Mouse (Mus musculus): Measurements from ENCODE around the gene Atp6v0a4. TPM values are rescaled to one million over a fixed set of nuclear protein-coding genes. Genes with fewer than 3 reads are reported as not detected.

Atp6v0a4 gene
- polyA plus RNA-seq, 1 experiment from 2014 or later: 0.38 TPM

DNA sequence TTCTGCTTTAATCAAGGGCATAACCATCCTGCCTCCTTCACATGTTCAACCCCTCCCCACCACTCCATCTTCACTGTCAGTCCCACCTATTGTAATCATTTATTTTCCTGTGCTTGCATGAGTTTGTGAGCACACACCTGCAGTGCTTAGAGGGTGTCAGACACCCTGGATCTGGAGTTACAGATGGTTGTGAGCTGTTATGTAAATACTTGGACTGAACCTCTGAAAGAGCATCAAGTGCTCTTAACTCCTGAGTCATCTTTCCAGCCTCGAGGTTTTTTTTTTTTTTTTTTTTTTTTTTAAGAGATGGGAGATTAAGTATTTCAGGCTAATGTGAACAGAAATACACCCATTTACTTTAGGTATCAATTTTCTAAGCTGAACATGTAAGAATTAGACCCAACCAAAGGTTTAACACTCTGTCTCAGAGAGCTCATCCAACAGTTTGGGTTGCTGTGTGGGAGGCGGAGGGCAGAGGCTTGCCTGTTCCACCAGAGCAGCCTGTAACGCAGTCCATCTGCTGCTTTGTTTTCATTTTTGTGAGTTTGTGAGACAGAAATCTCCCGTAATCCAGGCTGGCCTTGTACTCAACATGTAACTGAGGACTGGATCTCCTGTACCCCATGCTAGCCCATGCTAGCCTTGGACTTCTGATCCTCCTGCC is 8.1 kb downstream of the Atp6v0a4 start:
- H3K4me1 ChIP-seq (ENCODE audit: control insufficient read depth in 2 of 2, insufficient read depth in 2 of 2, low read length in 2 of 2): no peaks in the 10 kb centered on the region
- no peak overlapping the region for H3K27ac ChIP-seq (replicated peaks in 1 of 2; ENCODE audit: control insufficient read depth in 1 of 2, insufficient read depth in 1 of 2, low read depth in 2 of 2, low read length in 2 of 2)
- no peaks in the 10 kb centered on the region for H3K27me3 ChIP-seq (ENCODE audit: control insufficient read depth, insufficient read depth, low read length)
- no peak overlapping the region for H3K4me2 ChIP-seq (ENCODE audit: low read length)
- no peaks in the 10 kb centered on the region for H3K36me3 ChIP-seq (ENCODE audit: control insufficient read depth, insufficient read depth, low read length)
- WGBS: 59% methylated on average over 4 of the region's 4 CpGs
- H3K4me3 ChIP-seq (ENCODE audit: control insufficient read depth in 1 of 2, insufficient read depth in 1 of 2, low read depth in 1 of 2, low read length in 2 of 2): no peak overlapping the region
- H3K9ac ChIP-seq (ENCODE audit: low read length): no peak overlapping the region
- H3K9me3 ChIP-seq (ENCODE audit: control insufficient read depth, low read length): no peaks in the 10 kb centered on the region
- ATAC-seq (ENCODE audit: insufficient number of reproducible peaks, insufficient read depth, low FRiP score, low read depth): no peak

DNA sequence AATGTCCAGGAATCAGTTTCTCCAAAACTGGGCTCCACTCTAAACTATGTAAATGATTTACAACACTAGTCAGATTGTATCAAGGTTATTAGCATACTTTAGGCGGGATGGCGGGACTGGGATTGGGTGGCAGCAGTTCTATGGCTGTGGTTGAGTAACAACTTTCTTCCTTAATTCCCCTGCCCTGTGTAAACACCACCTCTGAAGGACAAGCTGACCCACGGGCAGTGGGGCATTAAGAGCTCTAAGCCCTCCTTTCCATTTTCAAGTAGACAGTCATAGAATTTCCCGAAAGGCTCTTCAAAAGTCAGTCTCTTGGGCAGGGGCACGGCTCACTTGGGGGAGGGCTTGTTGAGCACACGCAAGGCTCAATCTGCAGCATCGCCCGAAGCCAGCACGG is 13.5 kb downstream of the Atp6v0a4 start:
- Histone ChIP-seq H3K9ac (ENCODE audit: low read length) (no peak overlapping the region), H3K4me3 (ENCODE audit: control insufficient read depth in 1 of 2, insufficient read depth in 1 of 2, low read depth in 1 of 2, low read length in 2 of 2) (no peak overlapping the region), H3K9me3 (ENCODE audit: control insufficient read depth, low read length) (no peaks in the 10 kb centered on the region), H3K4me1 (ENCODE audit: control insufficient read depth in 2 of 2, insufficient read depth in 2 of 2, low read length in 2 of 2) (peaks cover 0 to 2% of the 10 kb centered on the region in 2 experiments; a peak in 1 of 4 replicates), H3K27me3 (ENCODE audit: control insufficient read depth, insufficient read depth, low read length) (0 out of 2 replicates have a peak, but pooled peaks cover 3% of the 10 kb centered on the region), H3K4me2 (ENCODE audit: low read length) (no peak overlapping the region), H3K27ac (replicated peaks in 1 of 2; ENCODE audit: control insufficient read depth in 1 of 2, insufficient read depth in 1 of 2, low read depth in 2 of 2, low read length in 2 of 2) (no peak overlapping the region), H3K36me3 (ENCODE audit: control insufficient read depth, insufficient read depth, low read length) (no peaks in the 10 kb centered on the region)
- 77% methylated on average over 9 of the region's 9 CpGs for WGBS
- ATAC-seq (ENCODE audit: insufficient number of reproducible peaks, insufficient read depth, low FRiP score, low read depth): no peak

DNA sequence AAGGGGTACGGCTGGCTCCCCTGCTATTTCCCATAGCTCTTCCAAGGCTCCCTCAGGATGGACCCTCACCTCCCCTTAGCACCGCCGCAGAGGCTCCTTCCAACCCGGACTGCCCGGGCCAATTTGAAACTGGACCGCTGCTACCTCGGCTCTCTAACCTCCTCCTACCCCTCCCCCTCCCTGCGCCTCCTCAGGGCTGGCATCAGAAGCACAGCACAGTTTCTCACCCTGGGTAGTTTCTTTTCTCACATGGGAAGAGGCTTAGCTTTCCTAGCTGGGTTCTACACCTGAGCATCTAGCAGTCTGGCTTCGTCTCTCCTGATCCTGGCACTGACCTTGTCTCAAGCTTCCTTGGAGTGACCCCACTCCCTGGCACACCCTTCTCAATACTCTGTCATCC is 14.5 kb downstream of the Atp6v0a4 start:
- H3K9ac ChIP-seq (ENCODE audit: low read length): no peak overlapping the region
- ATAC-seq (ENCODE audit: insufficient number of reproducible peaks, insufficient read depth, low FRiP score, low read depth): no peak
- peak overlapping the region; percentile 40 for H3K4me2 ChIP-seq (ENCODE audit: low read length)
- 17% methylated on average over 9 of the region's 9 CpGs for WGBS
- no peaks in the 10 kb centered on the region for H3K36me3 ChIP-seq (ENCODE audit: control insufficient read depth, insufficient read depth, low read length)
- no peak overlapping the region for H3K4me3 ChIP-seq (ENCODE audit: control insufficient read depth in 1 of 2, insufficient read depth in 1 of 2, low read depth in 1 of 2, low read length in 2 of 2)
- peaks cover 0 to 2% of the 10 kb centered on the region in 2 experiments; a peak in 1 of 4 replicates for H3K4me1 ChIP-seq (ENCODE audit: control insufficient read depth in 2 of 2, insufficient read depth in 2 of 2, low read length in 2 of 2)
- 0 out of 2 replicates have a peak, but pooled peaks cover 3% of the 10 kb centered on the region for H3K27me3 ChIP-seq (ENCODE audit: control insufficient read depth, insufficient read depth, low read length)
- no peak overlapping the region for H3K27ac ChIP-seq (replicated peaks in 1 of 2; ENCODE audit: control insufficient read depth in 1 of 2, insufficient read depth in 1 of 2, low read depth in 2 of 2, low read length in 2 of 2)
- H3K9me3 ChIP-seq (ENCODE audit: control insufficient read depth, low read length): no peaks in the 10 kb centered on the region

DNA sequence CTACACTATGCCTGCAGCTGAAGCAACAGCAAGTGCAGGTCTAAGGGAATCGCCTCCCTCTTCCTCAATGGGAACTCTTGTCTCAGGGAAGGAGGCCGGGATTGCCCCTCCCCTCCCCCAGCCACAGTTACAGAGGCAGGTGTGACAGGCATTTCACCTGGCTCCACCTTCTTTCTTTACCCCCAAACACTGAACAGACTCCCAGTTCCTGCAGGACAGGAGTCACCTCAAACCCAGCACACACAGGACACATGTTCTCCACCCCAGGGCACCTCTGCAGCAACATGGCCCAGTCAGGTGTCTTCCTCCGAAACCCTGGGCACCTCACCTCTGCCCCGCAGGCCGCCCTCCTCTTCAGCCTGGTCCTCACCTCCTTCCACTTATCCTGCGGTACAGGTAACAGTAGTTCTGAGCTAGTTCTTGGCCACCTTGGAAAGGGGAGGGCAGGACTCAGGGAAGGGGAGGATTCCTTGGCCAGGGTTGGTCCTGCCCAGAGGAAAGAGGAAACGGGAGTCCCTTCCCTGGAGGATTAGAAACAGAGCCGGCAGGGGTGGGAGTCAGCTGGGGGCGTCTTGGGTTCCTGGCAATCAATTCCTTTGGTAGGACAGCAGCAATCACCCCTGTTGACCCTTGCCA is 15.1 kb downstream of the Atp6v0a4 start, which contains the start of gene Tmem213:
Gene Tmem213 (plus strand): TSS at position 96 of the 636 bp plus-strand sequence.
- no peak within 1 kb of the TSS for H3K9ac ChIP-seq (ENCODE audit: low read length)
- H3K4me3 ChIP-seq (ENCODE audit: control insufficient read depth in 1 of 2, insufficient read depth in 1 of 2, low read depth in 1 of 2, low read length in 2 of 2): no peak within 1 kb of the TSS

DNA sequence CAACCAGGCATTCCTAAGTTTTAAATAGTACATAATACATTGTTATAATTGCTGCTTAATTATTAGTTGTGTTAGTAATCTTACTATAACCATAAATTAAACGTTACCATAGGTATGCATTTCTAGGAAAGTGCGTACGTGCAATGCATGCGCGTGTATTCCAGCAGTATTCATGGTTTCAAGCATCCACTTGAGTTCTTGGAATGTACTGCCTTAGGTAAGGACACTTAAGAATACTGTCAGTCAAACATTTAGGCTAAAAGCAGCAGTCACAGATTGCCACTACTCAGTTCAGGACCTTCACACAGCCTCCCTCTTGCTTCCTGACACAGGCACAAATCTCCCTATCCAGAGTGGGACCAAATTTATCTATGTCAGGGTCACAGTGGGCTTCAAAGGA is 15.9 kb downstream of the Atp6v0a4 start:
- H3K4me2 ChIP-seq (ENCODE audit: low read length): no peak overlapping the region
- WGBS: 74% methylated on average over 5 of the region's 5 CpGs
- ATAC-seq (ENCODE audit: insufficient number of reproducible peaks, insufficient read depth, low FRiP score, low read depth): no peak

More for the DNA sequence above, 15.1 kb downstream of the Atp6v0a4 start, which contains the start of gene Tmem213:
- Histone ChIP-seq H3K27ac (replicated peaks in 1 of 2; ENCODE audit: control insufficient read depth in 1 of 2, insufficient read depth in 1 of 2, low read depth in 2 of 2, low read length in 2 of 2) (no peak within 1 kb of the TSS), H3K4me1 (ENCODE audit: control insufficient read depth in 2 of 2, insufficient read depth in 2 of 2, low read length in 2 of 2) (peaks cover 0 to 2% of the 10 kb centered on the region in 2 experiments; a peak in 1 of 4 replicates), H3K27me3 (ENCODE audit: control insufficient read depth, insufficient read depth, low read length) (0 out of 2 replicates have a peak, but pooled peaks cover 3% of the 10 kb centered on the region), H3K4me2 (ENCODE audit: low read length) (peak within 1 kb of the TSS; percentile 40), H3K9me3 (ENCODE audit: control insufficient read depth, low read length) (no peaks in the 10 kb centered on the region), H3K36me3 (ENCODE audit: control insufficient read depth, insufficient read depth, low read length) (no peaks in the 10 kb centered on the region)
- ATAC-seq (ENCODE audit: insufficient number of reproducible peaks, insufficient read depth, low FRiP score, low read depth): no peak
- WGBS: 35% methylated on average over 9 of the region's 9 CpGs

DNA sequence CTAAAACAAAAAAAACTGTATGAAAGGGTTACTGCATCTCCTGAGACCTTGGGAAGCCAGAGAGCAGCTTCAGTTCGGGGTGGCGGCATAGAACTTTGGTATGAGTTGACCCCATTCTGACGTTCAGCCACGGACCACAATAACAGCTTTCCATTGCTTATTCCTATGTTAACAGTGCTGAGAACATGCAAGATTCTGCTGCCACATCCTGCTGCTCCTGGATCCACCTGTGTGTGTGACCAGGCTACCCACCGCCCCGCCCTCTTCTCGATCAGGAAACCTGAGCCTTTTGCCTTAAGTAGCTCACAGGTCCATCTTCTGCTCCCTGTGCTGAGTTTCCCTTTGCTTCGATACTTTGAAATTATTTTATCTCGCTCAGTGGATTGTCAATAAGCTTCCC is 18.5 kb downstream of the Atp6v0a4 start:
- Histone ChIP-seq H3K4me2 (ENCODE audit: low read length) (no peak overlapping the region), H3K9ac (ENCODE audit: low read length) (no peak overlapping the region), H3K36me3 (ENCODE audit: control insufficient read depth, insufficient read depth, low read length) (no peaks in the 10 kb centered on the region), H3K27ac (replicated peaks in 1 of 2; ENCODE audit: control insufficient read depth in 1 of 2, insufficient read depth in 1 of 2, low read depth in 2 of 2, low read length in 2 of 2) (no peak overlapping the region), H3K4me3 (ENCODE audit: control insufficient read depth in 1 of 2, insufficient read depth in 1 of 2, low read depth in 1 of 2, low read length in 2 of 2) (no peak overlapping the region), H3K27me3 (ENCODE audit: control insufficient read depth, insufficient read depth, low read length) (0 out of 2 replicates have a peak, but pooled peaks cover 3% of the 10 kb centered on the region), H3K4me1 (ENCODE audit: control insufficient read depth in 2 of 2, insufficient read depth in 2 of 2, low read length in 2 of 2) (peaks cover 0 to 4% of the 10 kb centered on the region in 2 experiments; a peak in 1 of 4 replicates), H3K9me3 (ENCODE audit: control insufficient read depth, low read length) (no peaks in the 10 kb centered on the region)
- ATAC-seq (ENCODE audit: insufficient number of reproducible peaks, insufficient read depth, low FRiP score, low read depth): no peak
- WGBS: 84% methylated on average over 9 of the region's 9 CpGs

More for the DNA sequence above, 15.9 kb downstream of the Atp6v0a4 start:
- Histone ChIP-seq H3K36me3 (ENCODE audit: control insufficient read depth, insufficient read depth, low read length) (no peaks in the 10 kb centered on the region), H3K27me3 (ENCODE audit: control insufficient read depth, insufficient read depth, low read length) (0 out of 2 replicates have a peak, but pooled peaks cover 3% of the 10 kb centered on the region), H3K4me1 (ENCODE audit: control insufficient read depth in 2 of 2, insufficient read depth in 2 of 2, low read length in 2 of 2) (peaks cover 0 to 4% of the 10 kb centered on the region in 2 experiments; a peak in 1 of 4 replicates), H3K4me3 (ENCODE audit: control insufficient read depth in 1 of 2, insufficient read depth in 1 of 2, low read depth in 1 of 2, low read length in 2 of 2) (no peak overlapping the region), H3K9me3 (ENCODE audit: control insufficient read depth, low read length) (no peaks in the 10 kb centered on the region), H3K27ac (replicated peaks in 1 of 2; ENCODE audit: control insufficient read depth in 1 of 2, insufficient read depth in 1 of 2, low read depth in 2 of 2, low read length in 2 of 2) (no peak overlapping the region), H3K9ac (ENCODE audit: low read length) (no peak overlapping the region)

DNA sequence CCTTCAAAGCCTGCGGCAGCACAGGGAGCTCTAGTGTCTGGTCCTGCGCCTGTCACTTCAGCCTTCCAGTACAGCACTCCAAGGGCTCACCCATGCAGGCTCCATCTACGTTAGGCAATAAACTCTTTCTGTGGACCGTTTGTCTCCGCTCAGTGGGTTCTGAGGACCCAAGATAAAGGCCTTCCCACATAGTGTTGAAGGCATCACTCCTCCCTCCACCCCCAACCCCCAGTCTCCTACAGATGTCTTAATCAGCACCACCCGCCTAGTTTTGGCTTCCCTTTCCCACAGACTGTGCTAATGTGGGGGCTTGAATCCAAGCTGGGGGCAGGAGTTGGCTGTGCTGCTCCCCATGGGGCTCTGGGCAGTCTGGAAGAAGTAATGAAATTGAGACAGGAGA is 20.6 kb downstream of the Atp6v0a4 start:
- Histone ChIP-seq H3K9me3 (ENCODE audit: control insufficient read depth, low read length) (no peaks in the 10 kb centered on the region), H3K27me3 (ENCODE audit: control insufficient read depth, insufficient read depth, low read length) (no peaks in the 10 kb centered on the region), H3K4me2 (ENCODE audit: low read length) (no peak overlapping the region), H3K4me1 (ENCODE audit: control insufficient read depth in 2 of 2, insufficient read depth in 2 of 2, low read length in 2 of 2) (peaks cover 0 to 2% of the 10 kb centered on the region in 2 experiments; a peak in 1 of 4 replicates), H3K4me3 (ENCODE audit: control insufficient read depth in 1 of 2, insufficient read depth in 1 of 2, low read depth in 1 of 2, low read length in 2 of 2) (no peak overlapping the region), H3K36me3 (ENCODE audit: control insufficient read depth, insufficient read depth, low read length) (no peaks in the 10 kb centered on the region), H3K27ac (replicated peaks in 1 of 2; ENCODE audit: control insufficient read depth in 1 of 2, insufficient read depth in 1 of 2, low read depth in 2 of 2, low read length in 2 of 2) (no peak overlapping the region), H3K9ac (ENCODE audit: low read length) (no peak overlapping the region)
- ATAC-seq (ENCODE audit: insufficient number of reproducible peaks, insufficient read depth, low FRiP score, low read depth): no peak
- 35% methylated on average over 6 of the region's 6 CpGs for WGBS
